Mouse (Mus musculus) thymus, adult 2 months (tissue): ENCODE data around the gene S100b.

Experiments
- CTCF ChIP-seq: fragments of 200-500 bp; IDR thresholded peaks from 2 replicates; pipeline ENCODE4 v1.5.1; 2012; ENCODE audit warnings: mild to moderate bottlenecking, control low read depth, low read length, moderate library complexity, borderline replicate concordance; ENCODE audit not compliant: control insufficient read depth, poor library complexity, insufficient read depth; ENCODE audit errors: extremely low read depth
- POLR2A ChIP-seq: fragments of 200-500 bp; IDR thresholded peaks from 2 replicates; pipeline ENCODE4 v1.6.1; 2012; ENCODE audit warnings: mild to moderate bottlenecking, low read length, control low read depth, moderate library complexity; ENCODE audit not compliant: control insufficient read depth, poor library complexity, insufficient read depth; ENCODE audit errors: extremely low read depth

GRCm38 (mm10) chr10:76207262-76207796 is 46.3 kb upstream of the S100b start:
- TF ChIP-seq POLR2A (no peak), CTCF (no peak)
